Mouse (Mus musculus): ENCODE measurements around the gene 4930555G01Rik. TPM values are rescaled to one million over a fixed set of nuclear protein-coding genes. Genes with fewer than 3 reads are reported as not detected.
"Not testable (repeated sequence)": the region's sequence is repeated elsewhere in the genome, so short reads cannot be mapped to it uniquely, and the experiment has no call there.

Gene 4930555G01Rik
- polyA plus RNA-seq (2014; fragmentation: Nextera tagmentation; extraction: Ambion mirVana): not detected in 2 replicates

DNA sequence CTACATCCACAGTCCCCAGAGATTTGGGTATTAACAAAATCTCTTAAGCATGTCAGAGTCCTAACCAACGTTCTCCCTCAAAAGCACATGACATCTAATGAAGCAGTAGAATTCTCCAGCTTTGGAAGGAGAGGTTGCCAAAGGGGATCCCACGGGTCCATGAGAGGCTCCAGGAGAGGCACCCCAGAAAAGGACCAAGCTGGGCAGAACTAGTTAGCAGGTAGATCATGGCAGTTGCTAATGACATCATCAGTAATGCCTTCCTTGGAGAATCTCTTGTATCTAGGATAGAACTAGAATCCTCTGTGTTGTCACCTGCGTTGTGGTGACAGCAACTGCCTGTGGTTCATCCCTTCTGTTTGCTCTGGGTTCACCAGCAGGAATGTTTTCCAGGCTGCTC, at the start of gene 4930555G01Rik:
Gene 4930555G01Rik, plus strand, starts transcription at position 301 of the 400 bp plus-strand sequence.
- not testable (repeated sequence) for H3K4me1 ChIP-seq (ENCODE audit: control insufficient read depth, insufficient read depth, low read length); DNase-seq (ENCODE audit: low spot score, missing footprints); H3K4me2 ChIP-seq; H3K27ac ChIP-seq (ENCODE audit: low read depth, low read length); H3K36me3 ChIP-seq (ENCODE audit: control insufficient read depth, insufficient read depth, low read length); ATAC-seq (ENCODE audit: low FRiP score); H3K9ac ChIP-seq (ENCODE audit: low read length); H3K9me3 ChIP-seq (ENCODE audit: control insufficient read depth, low read length); H3K4me3 ChIP-seq (ENCODE audit: low read depth, low read length); H3K27me3 ChIP-seq (ENCODE audit: control insufficient read depth, insufficient read depth, low read length)
- WGBS: no CpG with 5 or more reads among the region's 3 CpGs

DNA sequence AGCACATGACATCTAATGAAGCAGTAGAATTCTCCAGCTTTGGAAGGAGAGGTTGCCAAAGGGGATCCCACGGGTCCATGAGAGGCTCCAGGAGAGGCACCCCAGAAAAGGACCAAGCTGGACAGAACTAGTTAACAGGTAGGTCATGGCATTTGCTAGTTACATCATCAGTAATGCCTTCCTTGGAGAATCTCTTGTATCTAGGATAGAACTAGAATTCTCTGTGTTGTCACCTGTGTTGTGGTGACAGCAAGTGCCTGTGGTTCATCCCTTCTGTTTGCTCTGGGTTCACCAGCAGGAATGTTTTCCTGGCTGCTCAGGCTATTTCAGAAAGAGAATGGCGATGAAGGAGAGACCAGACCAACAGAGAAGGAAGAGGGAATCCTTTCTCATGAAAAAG, 34.8 kb upstream of the 4930555G01Rik start, which contains the start of gene Gm3298:
Gene Gm3298, plus strand, starts transcription at position 301 of the 400 bp plus-strand sequence.
- not testable (repeated sequence) for DNase-seq (ENCODE audit: low spot score, missing footprints); H3K36me3 ChIP-seq (ENCODE audit: control insufficient read depth, insufficient read depth, low read length); H3K9me3 ChIP-seq (ENCODE audit: control insufficient read depth, low read length); H3K4me2 ChIP-seq; ATAC-seq (ENCODE audit: low FRiP score); H3K4me1 ChIP-seq (ENCODE audit: control insufficient read depth, insufficient read depth, low read length); H3K4me3 ChIP-seq (ENCODE audit: low read depth, low read length); H3K27ac ChIP-seq (ENCODE audit: low read depth, low read length); H3K27me3 ChIP-seq (ENCODE audit: control insufficient read depth, insufficient read depth, low read length); H3K9ac ChIP-seq (ENCODE audit: low read length)
- no CpG with 5 or more reads among the region's 2 CpGs for WGBS

DNA sequence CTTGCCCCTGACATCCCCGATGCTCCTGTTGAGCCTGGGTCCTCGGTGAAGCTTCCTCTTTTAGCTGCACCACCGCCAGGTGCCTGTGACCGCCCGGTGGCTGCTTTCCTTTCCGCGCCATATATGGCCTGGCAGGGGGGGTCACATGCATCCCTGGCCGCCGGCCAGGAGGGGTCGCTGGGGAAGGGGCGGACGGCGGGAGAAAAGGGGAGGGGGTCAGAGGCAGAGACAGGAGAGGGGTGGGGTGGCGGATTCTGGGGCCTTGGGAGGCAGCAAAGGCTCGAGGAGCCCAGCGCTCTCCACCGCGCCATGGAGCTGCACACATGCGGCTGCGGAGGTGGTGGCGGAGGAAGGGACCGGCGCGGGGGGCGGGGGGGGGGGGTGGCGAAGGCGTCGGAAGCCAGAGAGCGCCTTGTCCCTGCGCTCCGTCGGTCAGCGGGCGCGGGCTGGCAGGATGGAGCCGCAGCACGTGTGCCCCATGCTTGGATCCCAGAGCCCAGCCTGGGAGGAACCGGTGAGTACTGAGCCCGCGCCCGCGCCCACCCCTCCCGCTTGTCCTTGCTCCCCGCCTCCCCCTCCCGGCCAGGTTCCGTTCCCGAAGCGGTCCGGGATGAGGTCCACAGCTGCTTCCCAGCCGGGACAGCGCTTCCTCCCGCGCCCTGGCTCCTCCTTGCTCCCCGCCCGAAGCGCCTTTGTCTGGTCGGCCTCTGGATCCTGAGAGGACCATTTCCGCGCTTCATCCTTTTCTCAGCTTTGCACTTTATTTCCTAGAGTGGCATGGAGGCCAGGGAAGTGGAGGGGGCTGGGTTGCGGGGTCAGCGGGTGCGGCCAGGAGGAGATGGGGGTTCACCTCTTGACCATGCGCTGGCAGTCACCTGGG, 20.4 kb downstream of the 4930555G01Rik start, which contains the start of gene Gm8281:
Gene Gm8281, plus strand, starts transcription at position 430 of the 880 bp plus-strand sequence.
- H3K27ac ChIP-seq (ENCODE audit: low read depth, low read length); H3K9me3 ChIP-seq (ENCODE audit: control insufficient read depth, low read length); H3K27me3 ChIP-seq (ENCODE audit: control insufficient read depth, insufficient read depth, low read length); ATAC-seq (ENCODE audit: low FRiP score); H3K36me3 ChIP-seq (ENCODE audit: control insufficient read depth, insufficient read depth, low read length); H3K4me1 ChIP-seq (ENCODE audit: control insufficient read depth, insufficient read depth, low read length): not testable (repeated sequence)
- Histone ChIP-seq H3K4me3 (ENCODE audit: low read depth, low read length) (peak within 1 kb of the TSS; percentile 38), H3K4me2 (peak within 1 kb of the TSS; percentile 49), H3K9ac (ENCODE audit: low read length) (peak within 1 kb of the TSS; percentile 52)
- DNase-seq (ENCODE audit: low spot score, missing footprints): peak; percentile 89
- WGBS: 3% methylated on average over 22 of the region's 63 CpGs

Other genes starting within 250 kb of the 4930555G01Rik start
- not detected in 2 replicates for gene Gm3269, start 212.5 kb upstream of the 4930555G01Rik start, polyA plus RNA-seq (2014; fragmentation: Nextera tagmentation; extraction: Ambion mirVana)
- 0.68 and 0.75 TPM in 2 replicates for gene Gm3264, start 195.1 kb upstream of the 4930555G01Rik start, polyA plus RNA-seq (2014; fragmentation: Nextera tagmentation; extraction: Ambion mirVana)
- gene Gm3278, start 158.2 kb upstream of the 4930555G01Rik start, polyA plus RNA-seq (2014; fragmentation: Nextera tagmentation; extraction: Ambion mirVana): not detected in 2 replicates
- gene Gm8297, start 66.7 kb upstream of the 4930555G01Rik start, polyA plus RNA-seq (2014; fragmentation: Nextera tagmentation; extraction: Ambion mirVana): not detected in 2 replicates
- not detected in 2 replicates for gene Gm3298, start 34.7 kb upstream of the 4930555G01Rik start, polyA plus RNA-seq (2014; fragmentation: Nextera tagmentation; extraction: Ambion mirVana)
- gene Gm8281, start 20.4 kb downstream of the 4930555G01Rik start, polyA plus RNA-seq (2014; fragmentation: Nextera tagmentation; extraction: Ambion mirVana): 2.3 and 2.5 TPM in 2 replicates
- gene Gm8279, start 80.9 kb downstream of the 4930555G01Rik start, polyA plus RNA-seq (2014; fragmentation: Nextera tagmentation; extraction: Ambion mirVana): not detected in 2 replicates
- not detected in 2 replicates for gene Gm3317, start 113.9 kb downstream of the 4930555G01Rik start, polyA plus RNA-seq (2014; fragmentation: Nextera tagmentation; extraction: Ambion mirVana)
- gene Gm8271, start 135.2 kb downstream of the 4930555G01Rik start, polyA plus RNA-seq (2014; fragmentation: Nextera tagmentation; extraction: Ambion mirVana): not detected in 2 replicates
- not detected in 2 replicates for gene Gm3526, start 210.0 kb downstream of the 4930555G01Rik start, polyA plus RNA-seq (2014; fragmentation: Nextera tagmentation; extraction: Ambion mirVana)

Measured in midbrain, embryonic 11.5 days (tissue).